Mouse (Mus musculus) urinary bladder, postnatal 36 days (tissue): ENCODE results near the gene Gpr108.

ENCODE experiments used
- DNase-seq, 2 experiments: peaks; one replicate each; pipeline ENCODE4 v3.0.0; 2022; ENCODE audit warnings: low spot score in 2 of 2, mixed read lengths in 1 of 2

Gene Gpr108

GRCm38 (mm10) chr17:57271301-57271700 lies 23.1 kb upstream of the Gpr108 start:
- DNase-seq, result no peak

- DNase-seq, result peak in 1 of 2 experiments; percentile 56
These were observed 19.4 kb upstream of the Gpr108 start for GRCm38 (mm10) chr17:57267556-57268126.

- DNase-seq, result peak; percentile 82 to 89
These were observed 17.0 kb upstream of the Gpr108 start for GRCm38 (mm10) chr17:57264972-57265945.

DNA sequence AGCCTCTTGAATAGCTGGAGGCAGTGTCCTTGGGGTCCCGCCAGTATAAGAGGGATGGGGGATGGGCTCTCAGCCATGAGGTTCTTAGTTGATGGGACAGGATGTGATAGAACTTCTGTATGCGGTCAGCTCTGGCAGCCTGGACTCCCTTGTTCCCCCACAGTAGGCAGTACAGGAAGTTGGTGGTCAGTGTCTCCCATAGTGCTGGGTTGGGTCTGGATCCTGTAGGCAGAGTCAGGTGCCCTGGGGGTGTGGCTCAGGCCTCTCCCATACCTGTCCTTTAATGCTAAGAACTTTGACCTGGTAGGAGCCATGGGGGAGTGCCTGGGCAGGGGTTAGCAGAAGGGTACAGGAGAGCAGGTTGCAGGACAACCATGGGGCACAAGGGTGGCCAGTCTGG lies 15.9 kb upstream of the Gpr108 start:
- no peak for DNase-seq

- no peak for DNase-seq
These were observed 14.8 kb upstream of the Gpr108 start for GRCm38 (mm10) chr17:57262901-57263550.

DNA sequence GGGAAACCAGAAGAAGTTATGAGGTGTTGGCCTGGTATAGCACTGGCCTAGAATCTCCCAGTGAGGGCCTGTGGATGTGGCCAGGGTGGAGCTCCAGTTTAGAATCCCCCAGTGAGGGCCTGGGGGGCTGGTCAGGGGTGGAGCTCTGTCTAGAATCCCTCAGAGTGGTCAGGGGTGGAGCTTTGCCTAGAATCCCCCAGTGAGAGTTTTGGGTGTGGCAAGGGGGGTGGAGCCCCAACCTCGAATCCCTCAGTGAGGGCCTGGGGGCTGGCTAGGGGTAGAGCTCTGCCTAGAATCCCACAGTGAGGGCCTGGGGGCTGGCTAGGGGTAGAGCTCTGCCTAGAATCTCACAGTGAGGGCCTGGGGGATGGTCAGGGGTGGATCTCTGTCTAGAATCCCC lies 13.6 kb upstream of the Gpr108 start:
- no peak for DNase-seq

DNA sequence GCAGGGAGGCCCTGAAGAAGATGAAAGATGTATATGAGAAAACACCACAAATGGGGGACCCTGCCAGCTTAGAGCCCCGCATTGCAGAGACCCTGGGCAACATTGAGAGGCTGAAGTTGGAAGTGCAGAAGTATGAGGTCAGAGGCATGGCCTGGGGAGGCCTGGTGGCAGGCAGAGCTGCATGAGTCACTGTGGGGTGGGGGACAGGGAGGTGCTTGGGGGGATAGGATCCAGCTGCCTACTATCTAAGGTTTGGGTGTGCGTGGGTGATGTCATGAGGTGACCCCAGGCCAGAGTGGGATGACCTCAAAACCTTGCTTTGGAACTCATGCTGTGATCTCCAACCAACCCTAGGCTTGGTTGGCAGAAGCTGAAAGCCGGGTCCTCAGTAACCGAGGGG lies 13.0 kb upstream of the Gpr108 start:
- DNase-seq, result no peak

DNA sequence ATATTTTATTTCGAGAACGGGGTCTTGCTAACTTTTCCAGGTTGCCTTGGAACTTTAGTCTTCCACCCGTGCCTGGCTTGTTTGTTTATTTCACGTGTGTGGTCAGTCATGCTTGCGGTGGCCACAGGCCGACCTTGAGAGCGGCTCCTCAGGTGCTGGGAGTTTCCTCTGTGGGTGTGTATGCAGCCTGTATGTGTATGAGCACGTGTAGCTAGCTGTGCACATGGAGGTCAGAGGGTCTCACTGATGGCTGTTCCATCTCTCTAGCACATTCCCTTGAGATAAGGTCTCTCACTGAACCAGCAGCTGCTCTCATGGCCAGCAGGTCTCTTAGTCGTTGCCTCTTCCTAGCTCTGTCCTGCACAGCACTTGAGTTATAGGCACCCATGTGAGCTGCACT lies 12.1 kb upstream of the Gpr108 start:
- DNase-seq, result no peak

- DNase-seq, result peak in 1 of 2 experiments; percentile 55
These were observed 11.5 kb upstream of the Gpr108 start for GRCm38 (mm10) chr17:57259742-57260141.

DNA sequence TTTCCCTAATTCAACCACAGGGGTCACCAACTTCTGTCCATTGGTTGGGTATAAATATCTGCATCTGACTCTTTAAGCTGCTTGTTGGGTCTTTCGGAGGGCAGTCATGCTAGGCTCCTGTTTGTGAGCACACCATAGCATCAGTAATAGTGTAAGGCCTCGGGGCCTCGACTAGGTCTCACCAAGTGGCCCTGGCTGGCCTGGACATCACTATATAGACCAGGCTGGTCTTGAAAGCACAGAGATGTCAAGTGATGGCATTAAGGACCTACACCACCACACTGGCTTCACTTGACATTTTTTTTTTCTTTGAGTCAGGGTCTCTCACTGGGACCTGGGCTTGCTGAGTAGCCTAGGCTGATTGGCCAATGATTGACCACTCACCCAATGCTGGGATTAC lies 9.9 kb upstream of the Gpr108 start:
- no peak for DNase-seq

- DNase-seq, result no peak
These were observed 8.8 kb upstream of the Gpr108 start for GRCm38 (mm10) chr17:57256921-57257485.

GRCm38 (mm10) chr17:57255354-57255753 lies 7.1 kb upstream of the Gpr108 start:
- DNase-seq, result peak in 1 of 2 experiments; percentile 39

DNA sequence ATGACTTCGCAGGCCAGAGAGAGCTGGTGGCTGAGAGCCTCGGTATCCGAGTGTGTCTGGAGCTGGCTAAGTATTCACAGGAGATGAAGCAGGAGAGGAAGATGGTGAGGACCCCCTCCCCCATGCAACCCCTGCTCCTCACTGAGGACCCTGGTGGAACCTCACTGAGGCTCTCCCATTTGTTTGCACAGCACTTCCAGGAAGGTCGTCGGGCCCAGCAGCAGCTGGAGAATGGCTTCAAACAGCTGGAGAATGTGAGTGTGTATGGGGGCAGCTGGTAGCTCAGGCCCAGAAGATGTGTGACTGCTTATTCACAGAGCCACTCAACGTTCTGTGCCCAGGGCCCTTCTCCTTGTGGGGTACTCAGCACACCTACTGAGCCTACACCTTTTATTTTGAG lies 5.1 kb upstream of the Gpr108 start:
- no peak for DNase-seq

DNA sequence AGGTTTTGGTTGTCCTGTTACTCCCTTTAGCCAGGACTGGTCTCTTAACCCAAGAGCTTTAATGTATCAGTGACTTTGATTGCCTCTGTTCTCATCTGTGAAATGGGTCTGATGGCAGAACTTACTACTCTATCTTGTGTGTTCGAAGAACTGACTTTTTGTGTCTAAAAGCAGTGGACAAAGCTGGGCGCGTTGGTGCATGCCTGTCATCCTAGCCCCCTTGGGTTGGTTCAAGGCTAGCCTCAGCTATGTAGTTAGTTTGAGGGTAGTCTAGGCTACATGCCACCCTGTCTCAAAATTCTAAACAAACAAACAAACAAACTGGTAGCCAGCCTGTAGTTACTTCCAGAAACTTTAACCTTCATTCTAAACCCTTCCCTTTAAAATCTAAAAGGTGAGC lies 3.2 kb upstream of the Gpr108 start:
- no peak for DNase-seq

DNA sequence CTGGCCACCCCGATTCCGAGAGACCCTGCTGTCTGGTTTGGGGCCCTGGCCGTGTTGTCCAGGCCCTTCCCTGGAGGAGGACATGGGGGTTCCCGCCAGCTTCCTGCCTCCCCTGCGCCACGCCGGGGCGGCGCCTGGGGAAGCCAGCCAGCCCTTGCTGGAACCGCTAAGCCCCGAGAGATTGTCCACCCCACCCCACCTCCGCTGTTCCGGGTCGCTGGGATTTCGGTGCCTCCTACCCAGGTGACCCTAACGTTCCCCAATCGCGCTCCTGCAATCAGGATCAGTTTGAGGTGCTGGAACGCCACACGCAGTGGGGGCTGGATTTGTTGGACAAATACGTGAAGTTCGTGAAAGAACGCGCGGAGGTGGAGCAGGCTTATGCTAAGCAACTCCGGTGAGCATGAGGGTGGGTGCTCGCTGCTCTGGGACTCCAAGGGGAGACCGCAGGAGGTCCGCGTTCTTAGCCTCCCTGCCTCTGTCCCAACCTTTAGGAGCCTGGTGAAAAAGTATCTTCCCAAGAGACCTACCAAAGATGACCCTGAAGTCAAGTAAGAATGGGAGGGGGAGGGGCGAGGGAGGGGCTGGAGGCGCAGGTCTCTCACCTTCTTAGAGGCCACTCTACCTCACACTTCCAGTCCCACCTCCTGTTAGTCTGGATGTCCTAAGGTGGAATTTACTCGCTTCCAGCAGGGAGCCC lies 2.4 kb upstream of the Gpr108 start:
- peak; percentile 57 to 72 for DNase-seq

DNA sequence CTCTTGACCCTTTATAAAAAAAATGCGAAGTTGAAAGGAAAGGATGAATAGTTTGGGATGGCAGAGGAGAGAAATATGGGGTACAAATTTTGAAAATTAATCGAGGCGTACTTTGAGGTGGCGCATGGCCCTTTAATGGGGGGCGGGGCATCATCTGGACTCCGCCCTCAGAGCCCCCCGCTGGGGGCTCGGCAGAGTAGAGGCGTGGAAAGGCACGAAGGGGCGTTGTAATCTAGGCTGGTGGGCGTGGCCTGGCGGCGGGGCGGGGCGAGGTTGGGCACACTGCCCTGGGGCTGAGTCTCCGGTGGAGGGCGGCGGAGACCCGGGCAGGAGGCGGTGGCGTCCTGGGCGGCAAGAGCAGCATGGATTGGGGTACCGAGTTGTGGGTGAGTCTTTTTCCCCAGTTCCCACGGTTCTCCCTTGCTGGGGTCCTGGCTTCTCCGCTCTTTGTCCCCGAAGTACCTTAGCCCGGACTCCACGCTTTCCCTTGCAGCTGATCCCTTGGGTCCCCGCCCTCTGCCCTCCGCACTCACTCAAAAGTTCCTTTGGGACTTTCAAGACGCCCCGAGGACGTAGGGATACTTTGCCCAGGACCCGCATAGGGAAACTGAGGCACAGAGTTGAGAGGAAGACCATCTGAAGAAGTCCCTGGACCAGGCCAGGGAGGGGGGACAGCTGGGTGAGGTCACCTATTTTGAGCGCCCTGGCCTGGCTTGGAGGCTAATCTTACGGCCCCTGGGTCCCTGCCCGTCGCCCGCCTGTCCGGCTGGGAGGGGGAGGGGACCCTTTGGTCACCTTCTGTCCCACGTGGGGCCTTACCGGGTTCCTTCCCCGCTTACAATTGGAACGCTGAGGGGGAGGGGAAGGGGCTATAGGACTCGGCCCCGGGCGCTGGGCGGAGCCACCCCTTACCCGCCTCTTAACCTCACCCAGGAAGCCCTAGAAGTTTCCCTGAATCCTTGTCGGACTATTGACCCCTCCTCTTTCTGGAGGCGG lies 1.2 kb upstream of the Gpr108 start, which contains the start of gene Trip10:
Gene Trip10, plus strand, starts transcription at position 270 of the 996 bp plus-strand sequence.
- peak; percentile 98 to 99 for DNase-seq

DNA sequence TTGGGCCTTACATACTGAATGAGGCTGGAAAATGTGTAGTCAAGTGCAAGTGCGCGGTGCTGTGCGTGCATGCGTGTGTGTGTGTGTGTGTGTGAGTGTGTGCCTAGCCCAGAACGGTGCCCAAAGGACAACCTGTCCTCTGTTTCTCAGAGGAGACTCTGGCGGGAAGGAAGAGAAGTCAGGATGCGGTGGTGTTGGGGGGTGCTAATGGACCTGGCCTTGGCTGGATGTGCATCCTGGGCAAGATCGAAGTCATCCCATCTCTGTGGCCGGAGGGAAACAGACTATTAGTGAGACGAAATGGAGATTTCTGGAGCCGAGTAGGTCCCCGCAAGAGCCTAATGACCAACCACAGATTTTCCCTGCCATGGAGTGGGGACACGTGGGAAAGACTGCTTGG lies 525 bp upstream of the Gpr108 start:
- DNase-seq, result no peak

DNA sequence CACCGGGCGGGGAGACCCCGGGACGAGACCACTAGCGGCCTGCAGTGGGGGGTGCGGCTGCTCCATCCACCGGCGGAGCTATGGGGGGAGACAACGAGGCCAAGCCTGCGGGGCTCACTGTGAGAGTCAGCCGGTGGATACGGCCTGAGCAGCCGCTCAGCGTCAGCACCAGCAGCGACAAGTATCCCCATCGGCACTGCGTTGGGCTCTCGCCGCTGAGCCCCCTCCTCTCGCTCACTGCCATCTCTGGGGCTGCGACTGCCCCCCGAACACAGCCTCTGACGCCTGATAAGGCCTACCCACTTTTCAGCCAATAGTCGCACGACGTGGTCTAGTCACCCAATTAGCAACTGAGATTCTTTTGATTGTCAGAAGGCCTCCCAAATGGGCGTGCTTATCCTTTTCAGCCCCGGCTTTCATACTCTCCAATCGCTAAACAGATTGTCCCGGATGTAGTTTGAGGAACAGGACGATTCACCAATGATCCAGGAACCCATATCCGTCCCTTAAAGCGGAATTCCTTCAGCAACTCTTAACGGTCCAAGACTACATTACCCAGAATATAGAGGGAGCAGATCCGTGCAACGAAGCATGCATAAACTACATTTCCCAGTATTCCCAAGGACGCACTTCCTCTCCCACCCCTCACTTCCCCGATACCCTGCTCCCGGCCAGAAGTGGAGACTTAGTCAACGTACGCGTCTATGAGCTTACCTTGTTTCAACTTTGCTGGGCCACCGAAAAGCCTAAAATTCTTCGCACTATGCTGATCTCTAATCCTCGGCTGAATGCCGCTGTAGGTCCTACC lies 649 bp downstream of the Gpr108 start:
- DNase-seq, result peak; percentile 84 to 91

DNA sequence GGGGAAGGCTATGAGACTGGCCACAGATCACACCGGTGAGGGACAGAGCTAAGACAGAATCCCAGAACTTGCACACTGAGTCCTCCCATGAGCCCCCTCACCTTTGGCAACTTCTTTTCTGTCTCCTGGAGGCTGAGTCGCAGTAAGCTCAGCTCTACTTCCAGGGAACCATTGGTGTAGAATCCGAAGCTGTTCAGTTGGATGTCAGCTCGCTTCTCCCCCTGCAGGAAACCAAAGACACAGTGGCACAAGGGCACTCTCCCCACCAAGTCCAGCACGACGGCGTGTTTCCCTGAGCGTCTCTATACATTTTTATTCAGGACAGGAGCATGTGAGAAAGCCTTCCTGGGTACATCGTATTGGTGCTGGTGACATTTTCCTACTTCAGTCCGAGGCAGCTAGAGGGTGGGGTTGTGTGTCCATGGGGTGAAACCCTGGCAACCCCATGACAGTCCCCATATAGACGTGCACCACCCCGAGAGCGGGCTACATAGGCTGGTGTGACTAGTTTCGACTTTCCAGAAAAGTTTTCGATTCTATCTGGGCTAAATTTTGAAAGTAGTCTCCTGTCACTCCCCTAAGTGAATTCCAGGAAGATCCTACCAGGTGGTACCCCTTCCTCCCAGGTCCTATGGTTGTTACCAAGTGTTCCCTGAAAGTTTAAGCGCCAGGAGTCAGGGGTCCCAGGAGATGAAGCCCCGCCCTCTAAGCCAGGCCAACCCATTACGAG lies 1.4 kb downstream of the Gpr108 start:
- DNase-seq, result no peak
